Mouse (Mus musculus) intestine, embryonic 14.5 days (tissue): ENCODE results near the gene Nup107. TPM values are rescaled to one million over a fixed set of nuclear protein-coding genes. Genes with fewer than 3 reads are reported as not detected.
"Not testable (repeated sequence)": the region's sequence is repeated elsewhere in the genome, so short reads cannot be mapped to it uniquely, and the experiment has no call there.

ENCODE experiments used
- ATAC-seq: fragments of 200-750 bp; cut with Nextera tagmentation; replicated peaks from 2 replicates; pipeline ENCODE4 v1.8.0; 2017; ENCODE audit warnings: low read depth, moderate number of reproducible peaks, moderate TSS enrichment, moderate library complexity; ENCODE audit not compliant: low FRiP score, low TSS enrichment
- DNase-seq: peaks from one replicate; pipeline ENCODE4 v3.0.0-alpha.2; 2018; ENCODE audit warnings: low spot score
- H3K27ac ChIP-seq: fragments of 300-500 bp; sonication (generic); 2 replicates; pipeline ENCODE4 v1.5.1; 2014; ENCODE audit warnings: low read depth, mild to moderate bottlenecking, control low read depth
- H3K27me3 ChIP-seq: fragments of 300-500 bp; sonication (generic); replicated peaks from 2 replicates; pipeline ENCODE4 v1.6.1; 2014; ENCODE audit warnings: low read length, control low read depth; ENCODE audit not compliant: control insufficient read depth, insufficient read depth
- H3K36me3 ChIP-seq: fragments of 300-500 bp; sonication (generic); 2 replicates; pipeline ENCODE4 v1.6.1; 2014; ENCODE audit warnings: low read length, control low read depth; ENCODE audit not compliant: control insufficient read depth, insufficient read depth
- H3K4me1 ChIP-seq: fragments of 300-500 bp; sonication (generic); replicated peaks from 2 replicates; pipeline ENCODE4 v1.6.1; 2014; ENCODE audit warnings: low read length, control low read depth, mixed read lengths; ENCODE audit not compliant: control insufficient read depth, insufficient read depth
- H3K4me2 ChIP-seq: fragments of 300-500 bp; sonication (generic); 2 replicates; pipeline ENCODE4 v1.6.1; 2014; ENCODE audit warnings: low read length
- H3K4me3 ChIP-seq: fragments of 300-500 bp; sonication (generic); 2 replicates; pipeline ENCODE4 v1.5.1; 2014; ENCODE audit warnings: low read depth, low read length, control low read depth, mixed read lengths
- H3K9ac ChIP-seq: fragments of 300-500 bp; sonication (generic); 2 replicates; pipeline ENCODE4 v1.6.1; 2014; ENCODE audit warnings: mild to moderate bottlenecking, low read length
- H3K9me3 ChIP-seq: fragments of 300-500 bp; sonication (generic); 2 replicates; pipeline ENCODE4 v1.6.1; 2016; ENCODE audit warnings: low read length, control low read depth; ENCODE audit not compliant: control insufficient read depth
- WGBS: fragments of 180-500 bp; shearing (Covaris S2); extraction: QIAGEN DNeasy Blood & Tissue Kit; methylation state at CpG from one replicate; pipeline ENCODE4 v1.1.7; 2014; 5-methylcytosine and 5-hydroxymethylcytosine counted together
- polyA plus RNA-seq: library from polyadenylated mRNA; unstranded; fragments of >200 nt; fragmentation: Nextera tagmentation; extraction: Ambion mirVana; gene quantifications from 2 replicates; pipeline ENCODE4 v1.2.1, GENCODE M21; 2014

Gene Nup107
- polyA plus RNA-seq, 1 experiment from 2014 or later = 60.8 TPM

DNA sequence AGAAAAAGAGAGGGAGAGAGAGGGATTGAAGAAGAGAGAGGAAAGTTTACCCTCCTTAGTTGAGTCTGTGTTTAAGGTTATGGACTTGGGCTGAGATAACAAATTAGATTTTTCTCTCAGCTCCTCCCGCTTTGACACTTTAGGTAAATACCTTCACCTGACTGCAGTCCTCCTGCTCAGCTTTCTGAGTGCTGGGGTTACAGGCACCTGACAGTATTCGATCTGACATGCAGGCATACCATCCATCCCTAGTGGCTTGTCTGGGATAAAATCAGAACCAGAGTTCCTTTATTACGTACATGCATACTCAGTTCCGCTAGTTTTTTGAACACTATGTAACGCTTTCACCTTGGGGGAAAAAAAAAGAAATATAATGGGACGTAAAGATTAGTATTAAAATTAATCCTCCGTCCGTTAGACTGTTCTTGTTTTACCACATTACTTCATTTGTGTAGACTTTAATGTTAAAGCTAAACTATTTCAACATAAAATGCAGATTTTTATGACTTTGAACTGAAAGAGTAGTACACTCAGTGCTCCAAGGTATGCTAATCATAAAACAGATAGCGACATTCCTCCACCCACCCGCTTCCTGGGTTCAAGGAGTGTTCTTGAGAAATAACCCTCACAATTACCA lies 43.3 kb downstream of the Nup107 start:
- Histone ChIP-seq H3K4me3 (no peak overlapping the region), H3K4me2 (no peak overlapping the region), H3K9ac (no peak overlapping the region), H3K27ac (no peak overlapping the region), H3K9me3 (0 out of 2 replicates have a peak, but pooled peaks cover 2% of the 10 kb centered on the region), H3K36me3 (peaks cover 39% of the 10 kb centered on the region), H3K27me3 (no peaks in the 10 kb centered on the region), H3K4me1 (peaks cover 3% of the 10 kb centered on the region; the same call in 1 of the 2 replicates)
- no peak for ATAC-seq
- WGBS = 97% methylated on average over 10 of the region's 10 CpGs
- no peak for DNase-seq

DNA sequence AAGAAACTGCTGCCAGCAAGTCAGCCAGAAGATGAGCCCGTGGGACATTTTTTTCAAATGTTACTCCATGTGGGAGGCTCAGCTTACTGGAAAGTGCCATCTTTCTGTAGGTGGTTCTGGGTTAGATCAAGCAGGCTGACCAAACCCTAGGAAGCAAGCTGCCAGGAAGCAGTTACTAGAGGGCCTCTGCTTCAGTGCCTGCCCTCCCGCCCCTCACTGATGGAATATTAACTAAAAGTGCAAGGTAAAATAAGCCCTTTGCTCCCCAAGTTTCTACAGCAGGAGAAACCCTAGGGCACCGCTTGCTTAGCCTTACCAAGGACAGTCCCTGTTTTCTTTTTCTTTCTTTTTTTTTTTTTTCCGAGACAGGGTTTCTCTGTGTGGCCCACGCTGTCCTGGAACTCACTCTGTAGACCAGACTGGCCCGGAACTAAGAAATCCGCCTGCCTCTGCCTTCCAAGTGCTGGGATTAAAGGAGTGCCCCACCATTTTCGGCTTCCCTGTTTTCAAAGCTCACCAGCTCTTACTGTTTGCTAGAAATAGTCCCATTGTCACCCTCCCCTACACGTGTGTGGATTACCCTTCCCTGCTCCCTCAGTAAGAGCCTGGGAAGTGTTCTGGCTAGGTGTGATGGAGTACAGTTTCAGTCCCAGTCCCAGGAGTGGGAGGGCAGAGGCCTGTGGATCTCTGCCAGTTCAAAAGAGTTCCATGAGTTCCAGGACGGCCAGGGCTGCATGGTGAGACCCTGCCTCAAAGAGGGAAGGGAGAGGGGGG lies 44.0 kb downstream of the Nup107 start:
- no peak overlapping the region for H3K4me2 ChIP-seq
- no peak overlapping the region for H3K27ac ChIP-seq
- H3K4me3 ChIP-seq = no peak overlapping the region
- H3K4me1 ChIP-seq = peaks cover 3% of the 10 kb centered on the region; the same call in 1 of the 2 replicates
- 86% methylated on average over 10 of the region's 10 CpGs for WGBS
- ATAC-seq = no peak
- H3K9me3 ChIP-seq = 0 out of 2 replicates have a peak, but pooled peaks cover 2% of the 10 kb centered on the region
- no peak for DNase-seq
- H3K9ac ChIP-seq = no peak overlapping the region
- H3K36me3 ChIP-seq = peaks cover 39% of the 10 kb centered on the region
- no peaks in the 10 kb centered on the region for H3K27me3 ChIP-seq

DNA sequence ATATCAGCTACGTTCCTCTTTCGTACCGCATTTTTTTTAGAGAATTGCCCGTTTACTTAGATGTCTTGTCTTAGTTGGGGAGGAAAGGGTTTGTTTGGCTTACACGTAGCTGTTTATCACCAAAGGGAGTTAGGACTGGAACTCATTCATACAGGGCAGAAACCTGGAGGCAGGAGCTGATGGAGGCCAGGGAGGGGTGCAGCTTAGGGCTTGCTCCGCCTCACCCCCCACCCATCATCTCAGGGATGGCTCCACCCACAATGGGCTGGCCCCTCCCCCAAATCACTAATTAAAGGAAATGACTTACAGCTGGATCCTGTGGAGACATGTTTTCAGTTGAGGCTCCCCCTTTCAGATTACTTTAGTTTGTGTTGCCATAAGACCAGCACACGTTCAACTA lies 44.8 kb downstream of the Nup107 start:
- no peak overlapping the region for H3K9ac ChIP-seq
- H3K4me3 ChIP-seq = no peak overlapping the region
- H3K36me3 ChIP-seq = peaks cover 34% of the 10 kb centered on the region
- no peak overlapping the region for H3K4me2 ChIP-seq
- H3K27ac ChIP-seq = no peak overlapping the region
- peaks cover 3% of the 10 kb centered on the region; the same call in 1 of the 2 replicates for H3K4me1 ChIP-seq
- no peaks in the 10 kb centered on the region for H3K27me3 ChIP-seq
- no peak for ATAC-seq
- 91% methylated on average over 7 of the region's 7 CpGs for WGBS
- H3K9me3 ChIP-seq = 0 out of 2 replicates have a peak, but pooled peaks cover 2% of the 10 kb centered on the region
- no peak for DNase-seq

DNA sequence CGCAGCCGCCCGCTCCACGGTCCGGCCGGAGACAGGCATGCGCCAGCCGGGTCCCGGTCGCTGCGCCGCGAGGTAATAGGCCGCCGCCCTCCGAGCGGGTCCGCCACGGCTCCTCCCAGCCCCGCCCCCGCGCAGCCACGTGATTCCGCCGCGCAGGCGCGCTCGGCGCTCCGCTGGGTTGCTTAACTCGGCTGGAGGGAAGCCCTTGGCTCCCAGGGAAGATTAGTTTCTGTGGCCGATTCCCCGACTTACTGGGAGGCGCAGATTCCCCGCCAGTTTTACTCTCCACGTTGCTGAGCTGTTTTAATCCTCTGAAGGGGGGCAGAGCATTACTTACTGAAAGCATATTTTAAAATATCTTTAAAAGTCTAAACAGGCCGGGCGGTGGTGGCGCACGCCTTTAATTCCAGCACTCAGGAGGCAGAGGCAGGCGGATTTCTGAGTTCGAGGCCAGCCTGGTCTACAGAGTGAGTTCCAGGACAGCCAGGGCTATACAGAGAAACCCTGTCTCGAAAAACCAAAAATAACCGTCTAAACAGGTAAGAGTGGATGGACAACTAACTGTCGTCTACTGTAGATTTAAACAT lies 46.1 kb downstream of the Nup107 start, which contains the start of gene Slc35e3:
TSS of gene Slc35e3 (minus strand) at position 69 of the 587 bp plus-strand sequence.
- ATAC-seq = peak; percentile 95
- H3K27ac ChIP-seq = peak within 1 kb of the TSS; percentile 34; the same call in 1 of the 2 replicates

DNA sequence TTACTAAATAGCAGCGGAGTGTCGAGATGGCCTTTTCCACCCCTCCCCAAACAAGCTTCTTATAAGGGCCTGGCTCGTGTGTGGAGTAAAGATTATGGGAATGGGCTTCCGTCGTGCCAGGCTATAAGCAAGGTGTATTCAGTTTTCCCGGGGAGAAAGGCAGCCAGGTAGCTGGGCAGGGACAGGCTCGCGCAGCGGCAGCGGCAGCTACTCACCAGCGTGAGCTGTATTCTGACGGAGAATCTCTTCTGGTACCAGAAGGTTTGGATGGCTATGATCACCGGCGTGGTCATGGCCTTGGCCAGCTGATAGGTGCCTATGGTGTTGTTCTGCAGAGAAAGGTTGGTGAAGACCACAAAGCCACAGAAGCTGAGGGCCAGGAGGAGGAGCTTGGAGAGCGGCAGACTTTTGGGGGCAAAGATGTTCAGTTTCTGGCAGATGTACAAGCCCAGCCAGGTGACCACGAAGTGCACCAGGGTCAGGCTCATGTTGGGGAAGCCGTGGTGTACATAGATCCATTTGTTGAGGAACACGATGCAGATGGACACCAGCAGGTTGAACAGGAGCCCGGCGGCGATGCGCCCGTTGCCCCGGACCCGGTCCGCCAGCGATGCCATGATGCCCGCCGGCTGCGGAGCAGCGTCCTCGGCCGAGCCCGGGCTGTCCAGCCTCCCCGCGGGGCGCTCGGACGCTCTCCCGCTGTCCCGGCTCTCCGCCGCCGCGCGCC lies 46.8 kb downstream of the Nup107 start:
- Histone ChIP-seq H3K4me2 (peak overlapping the region; percentile 87), H3K4me3 (peak overlapping the region; percentile 57), H3K36me3 (peaks cover 20% of the 10 kb centered on the region), H3K27ac (peak overlapping the region; percentile 34; the same call in 1 of the 2 replicates), H3K9ac (peak overlapping the region; percentile 53)
- H3K9me3 ChIP-seq, H3K27me3 ChIP-seq, H3K4me1 ChIP-seq: not testable (repeated sequence)
- WGBS = 2% methylated on average over 14 of the region's 46 CpGs
- ATAC-seq = peak; percentile 20; the same call in 1 of the 2 replicates
- DNase-seq = peak; percentile 69

More for the DNA sequence above, 46.1 kb downstream of the Nup107 start, which contains the start of gene Slc35e3:
- peak within 1 kb of the TSS; percentile 53 for H3K9ac ChIP-seq
- H3K27me3 ChIP-seq = no peaks in the 10 kb centered on the region
- 0 out of 2 replicates have a peak, but pooled peaks cover 2% of the 10 kb centered on the region for H3K9me3 ChIP-seq
- 16% methylated on average over 43 of the region's 46 CpGs for WGBS
- H3K4me1 ChIP-seq = peaks cover 3% of the 10 kb centered on the region; the same call in 1 of the 2 replicates
- DNase-seq = peak; percentile 94
- H3K4me2 ChIP-seq = peak within 1 kb of the TSS; percentile 87
- H3K4me3 ChIP-seq = peak within 1 kb of the TSS; percentile 57
- peaks cover 26% of the 10 kb centered on the region for H3K36me3 ChIP-seq

DNA sequence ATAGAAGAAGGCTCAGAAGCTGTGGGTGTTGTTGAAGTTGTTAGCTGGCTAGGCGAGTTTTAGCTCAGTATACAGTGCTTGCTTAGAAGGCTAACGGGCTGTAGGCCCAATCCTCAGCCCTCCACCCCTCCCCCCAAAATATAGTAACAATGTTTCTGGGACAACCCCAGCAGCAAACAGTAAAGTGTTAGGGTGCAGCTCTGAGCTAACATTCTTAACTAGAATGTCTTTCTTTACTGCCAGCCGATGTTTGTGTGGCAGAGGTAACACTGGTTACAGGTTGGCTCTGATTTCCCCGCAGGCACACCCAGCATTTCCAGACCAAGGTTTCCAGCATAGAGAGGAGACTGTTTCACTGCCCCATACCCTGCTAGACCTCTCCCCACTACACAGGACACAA lies 48.6 kb downstream of the Nup107 start:
- Histone ChIP-seq H3K27ac (no peak overlapping the region), H3K9ac (no peak overlapping the region), H3K27me3 (no peaks in the 10 kb centered on the region), H3K4me2 (no peak overlapping the region), H3K36me3 (peaks cover 20% of the 10 kb centered on the region), H3K4me3 (no peak overlapping the region), H3K4me1 (peaks cover 3% of the 10 kb centered on the region; the same call in 1 of the 2 replicates), H3K9me3 (0 out of 2 replicates have a peak, but pooled peaks cover 2% of the 10 kb centered on the region)
- ATAC-seq (no peak), DNase-seq (no peak)
- 74% methylated on average over 4 of the region's 4 CpGs for WGBS

DNA sequence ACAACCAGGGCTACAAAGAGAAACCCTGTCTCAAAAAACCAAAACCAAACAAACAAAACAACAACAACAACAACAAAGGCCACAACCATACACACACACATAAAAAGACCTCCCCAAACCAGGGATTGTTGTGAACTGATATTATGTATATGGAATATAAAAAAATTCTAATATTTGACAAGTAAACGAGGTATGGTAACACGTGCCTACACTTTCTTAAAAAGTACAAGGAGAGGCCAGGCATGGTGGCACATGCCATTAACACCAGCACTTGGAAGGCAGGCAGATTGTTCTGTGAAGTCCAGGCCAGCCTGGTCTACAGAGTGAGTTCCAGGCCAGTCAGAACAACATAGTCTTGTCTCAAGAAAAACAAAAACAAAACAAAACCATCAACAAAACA lies 49.3 kb downstream of the Nup107 start:
- Histone ChIP-seq H3K27me3 (no peaks in the 10 kb centered on the region), H3K9me3 (0 out of 2 replicates have a peak, but pooled peaks cover 2% of the 10 kb centered on the region), H3K9ac (no peak overlapping the region), H3K4me3 (no peak overlapping the region), H3K27ac (no peak overlapping the region), H3K4me2 (no peak overlapping the region), H3K4me1 (peaks cover 3% of the 10 kb centered on the region; the same call in 1 of the 2 replicates), H3K36me3 (peaks cover 22% of the 10 kb centered on the region)
- WGBS = 94% methylated on average over 2 of the region's 2 CpGs
- ATAC-seq (no peak), DNase-seq (no peak)

DNA sequence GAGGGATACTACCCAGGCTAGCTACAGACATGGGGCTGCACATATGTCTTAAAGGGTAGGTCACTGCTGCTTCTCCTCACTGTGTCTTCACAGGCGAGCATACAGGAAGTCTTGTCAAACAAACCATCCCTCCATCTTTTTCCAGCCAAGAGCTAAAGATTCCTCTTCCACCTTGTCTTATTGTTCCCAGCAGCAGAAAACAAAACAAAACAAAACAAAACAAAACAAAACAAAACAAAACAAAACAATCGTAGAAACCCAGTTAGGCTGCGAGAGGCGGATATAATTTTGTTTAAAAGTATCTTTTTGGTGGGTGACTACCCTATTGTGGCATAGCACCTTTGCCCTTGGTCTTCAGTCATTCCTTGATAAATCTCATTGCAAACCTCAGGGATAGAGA lies 49.9 kb downstream of the Nup107 start:
- Histone ChIP-seq H3K4me1 (peaks cover 3% of the 10 kb centered on the region; the same call in 1 of the 2 replicates), H3K36me3 (peaks cover 26% of the 10 kb centered on the region), H3K4me3 (no peak overlapping the region), H3K27ac (no peak overlapping the region), H3K4me2 (no peak overlapping the region), H3K27me3 (no peaks in the 10 kb centered on the region), H3K9me3 (0 out of 2 replicates have a peak, but pooled peaks cover under 1% of the 10 kb centered on the region), H3K9ac (no peak overlapping the region)
- ATAC-seq (no peak), DNase-seq (no peak)
- WGBS = 86% methylated on average over 4 of the region's 4 CpGs
